Mouse (Mus musculus) forebrain, embryonic 16.5 days (tissue): ENCODE data around the gene Mmp24. TPM values are rescaled to one million over a fixed set of nuclear protein-coding genes. Genes with fewer than 3 reads are reported as not detected.

Experiments
- ATAC-seq: fragments of 200-750 bp; cut with Nextera tagmentation; 2 replicates; pipeline ENCODE4 v1.8.0; 2017; ENCODE audit warnings: mild to moderate bottlenecking, moderate library complexity
- H3K27ac ChIP-seq: fragments of 300-500 bp; sonication (generic); 2 replicates; pipeline ENCODE4 v1.5.1; 2014; ENCODE audit warnings: low read length, control low read depth
- H3K27me3 ChIP-seq: fragments of 300-500 bp; sonication (generic); replicated peaks from 2 replicates; pipeline ENCODE4 v1.6.1; 2014; ENCODE audit warnings: low read length; ENCODE audit not compliant: control insufficient read depth, insufficient read depth
- H3K36me3 ChIP-seq: fragments of 300-500 bp; sonication (generic); 2 replicates; pipeline ENCODE4 v1.6.1; 2014; ENCODE audit not compliant: control insufficient read depth, insufficient read depth
- H3K4me1 ChIP-seq: fragments of 300-500 bp; sonication (generic); replicated peaks from 2 replicates; pipeline ENCODE4 v1.6.1; 2014; ENCODE audit warnings: low read length; ENCODE audit not compliant: control insufficient read depth, insufficient read depth
- H3K4me2 ChIP-seq: fragments of 300-500 bp; sonication (generic); 2 replicates; pipeline ENCODE4 v1.6.1; 2014; ENCODE audit warnings: mild to moderate bottlenecking, low read length, control low read depth
- H3K4me3 ChIP-seq: fragments of 300-500 bp; sonication (generic); replicated peaks from 2 replicates; pipeline ENCODE4 v1.5.1; 2014; ENCODE audit warnings: mild to moderate bottlenecking, low read length, control low read depth
- H3K9ac ChIP-seq: fragments of 300-500 bp; sonication (generic); replicated peaks from 2 replicates; pipeline ENCODE4 v1.6.1; 2014; ENCODE audit warnings: low read depth, low read length, control low read depth
- H3K9me3 ChIP-seq: fragments of 300-500 bp; sonication (generic); 2 replicates; pipeline ENCODE4 v1.6.1; 2016; ENCODE audit warnings: low read length; ENCODE audit not compliant: control insufficient read depth
- WGBS: fragments of 180-500 bp; shearing (Covaris S2); extraction: QIAGEN DNeasy Blood & Tissue Kit; methylation state at CpG from one replicate; pipeline ENCODE4 v1.1.7; 2014; 5-methylcytosine and 5-hydroxymethylcytosine counted together
- polyA plus RNA-seq: library from polyadenylated mRNA; unstranded; fragments of >200 nt; fragmentation: Nextera tagmentation; extraction: Ambion mirVana; gene quantifications from 2 replicates; pipeline ENCODE4 v1.2.1, GENCODE M21; 2015

Gene Mmp24
- polyA plus RNA-seq, 1 experiment from 2014 or later = 13.9 TPM

DNA sequence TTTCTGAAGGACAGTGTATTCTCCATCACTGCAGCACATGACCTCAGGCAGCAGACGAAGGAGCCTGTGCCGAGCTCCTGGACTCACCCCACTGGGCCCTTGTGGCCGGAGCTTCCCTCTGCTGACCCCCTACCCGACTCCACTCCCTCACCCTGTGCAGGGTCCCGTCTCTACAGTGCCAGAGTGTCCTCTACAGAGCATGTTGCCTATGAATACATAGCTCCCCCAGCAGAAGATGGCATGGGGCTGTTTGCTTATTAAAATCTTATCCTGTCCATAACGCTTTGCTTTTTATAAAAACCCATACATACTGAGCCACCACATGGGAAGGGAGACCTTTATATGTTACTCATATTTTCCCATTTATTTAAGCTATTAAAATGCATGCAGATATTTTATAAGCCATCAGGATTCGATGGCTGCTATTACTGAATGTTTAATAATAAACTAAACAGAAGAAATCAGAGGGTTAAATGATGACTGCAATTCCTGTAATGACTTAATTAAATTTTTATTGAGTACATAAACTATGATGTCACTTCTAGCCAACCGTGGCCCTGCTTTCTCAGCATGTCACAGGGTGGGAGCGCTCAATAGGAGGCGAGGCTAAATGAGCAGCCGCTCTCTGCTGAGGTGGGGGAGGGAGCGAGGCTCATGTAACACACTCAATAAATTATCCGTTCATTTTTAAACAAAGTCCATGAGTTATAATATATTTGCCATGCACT, 87.6 kb downstream of the Mmp24 start:
- H3K27ac ChIP-seq = no peak overlapping the region
- H3K9me3 ChIP-seq = no peaks in the 10 kb centered on the region
- no peaks in the 10 kb centered on the region for H3K27me3 ChIP-seq
- ATAC-seq = peak; percentile 96
- peaks cover 7% of the 10 kb centered on the region for H3K4me1 ChIP-seq
- H3K4me3 ChIP-seq = no peak overlapping the region; the same call in 1 of the 2 replicates
- H3K4me2 ChIP-seq = peak overlapping the region; percentile 43
- 51% methylated on average over 13 of the region's 13 CpGs for WGBS
- H3K9ac ChIP-seq = 0 out of 2 replicates have a peak overlapping the region, but pooled peaks have one; percentile 22
- no peaks in the 10 kb centered on the region for H3K36me3 ChIP-seq

DNA sequence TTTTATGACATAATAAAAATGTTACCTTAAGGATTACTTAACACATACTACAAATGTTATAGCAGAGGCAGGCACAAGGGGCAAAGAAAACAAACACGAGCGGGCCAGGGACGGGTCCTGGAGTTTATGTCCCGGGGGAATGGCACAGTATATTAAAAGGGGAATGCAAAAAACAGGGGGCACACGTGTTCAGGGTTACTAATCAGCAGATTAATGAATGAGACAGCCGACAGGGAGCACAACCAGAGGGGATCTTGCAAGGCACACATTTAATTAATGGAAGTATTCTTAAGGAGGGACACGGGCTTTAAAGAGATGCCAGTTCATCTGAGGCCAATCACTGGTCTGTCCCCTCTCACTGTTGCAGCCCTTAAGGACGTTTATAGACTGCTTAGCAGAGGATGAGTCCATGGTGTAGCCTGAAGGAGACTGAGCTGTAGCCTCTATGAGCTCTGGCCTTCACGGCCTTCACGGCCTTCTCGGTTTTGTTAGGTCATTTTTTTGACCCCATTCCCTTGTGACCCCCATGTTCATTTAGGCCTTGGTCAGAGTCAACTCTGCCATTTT, 88.2 kb downstream of the Mmp24 start:
- WGBS = 35% methylated on average over 11 of the region's 11 CpGs

More for the DNA sequence above, 88.2 kb downstream of the Mmp24 start:
- H3K9ac ChIP-seq = peak overlapping the region; percentile 22; the same call in 1 of the 2 replicates
- H3K27ac ChIP-seq = peak overlapping the region; percentile 39; the same call in 1 of the 2 replicates
- H3K4me3 ChIP-seq = peak overlapping the region; percentile 14; the same call in 1 of the 2 replicates
- peak; percentile 76 for ATAC-seq
- H3K27me3 ChIP-seq = no peaks in the 10 kb centered on the region
- peaks cover 7% of the 10 kb centered on the region for H3K4me1 ChIP-seq
- H3K4me2 ChIP-seq = peak overlapping the region; percentile 43
- no peaks in the 10 kb centered on the region for H3K36me3 ChIP-seq
- H3K9me3 ChIP-seq = no peaks in the 10 kb centered on the region

Other genes with a start within 250 kb of the Mmp24 start
- gene Gss, start 182.5 kb upstream of the Mmp24 start, polyA plus RNA-seq = 14.1 and 15.0 TPM in 2 replicates
- 0.62 and 0.63 TPM in 2 replicates for gene Myh7b, start 164.1 kb upstream of the Mmp24 start, polyA plus RNA-seq
- gene Trpc4ap, start 83.0 kb upstream of the Mmp24 start, polyA plus RNA-seq = 179 and 180 TPM in 2 replicates
- 46.8 and 52.3 TPM in 2 replicates for gene Edem2, start 45.9 kb upstream of the Mmp24 start, polyA plus RNA-seq
- gene Gm17581, start 39.5 kb upstream of the Mmp24 start, polyA plus RNA-seq = not detected in 2 replicates
- gene Procr, start 24.2 kb upstream of the Mmp24 start, polyA plus RNA-seq = 1.8 and 2.9 TPM in 2 replicates
- gene BC029722, start 44.1 kb downstream of the Mmp24 start, polyA plus RNA-seq = 31.0 and 35.2 TPM in 2 replicates
- 148 TPM in 2 replicates for gene Eif6, start 51.6 kb downstream of the Mmp24 start, polyA plus RNA-seq
- 0.42 and 0.70 TPM in 2 replicates for gene Fam83c, start 59.5 kb downstream of the Mmp24 start, polyA plus RNA-seq
- 66.5 and 78.2 TPM in 2 replicates for gene Uqcc1, start 155.0 kb downstream of the Mmp24 start, polyA plus RNA-seq
- not detected in 2 replicates for gene Gm15557, start 165.4 kb downstream of the Mmp24 start, polyA plus RNA-seq
- 2.7 and 4.5 TPM in 2 replicates for gene Gdf5, start 170.0 kb downstream of the Mmp24 start, polyA plus RNA-seq
- 17.0 and 18.9 TPM in 2 replicates for gene Cep250, start 181.1 kb downstream of the Mmp24 start, polyA plus RNA-seq
- 1.7 and 2.4 TPM in 2 replicates for gene 6430550D23Rik, start 232.6 kb downstream of the Mmp24 start, polyA plus RNA-seq
- gene Ergic3, start 232.7 kb downstream of the Mmp24 start, polyA plus RNA-seq = 350 and 382 TPM in 2 replicates